Mouse (Mus musculus): ENCODE data around the gene Epha8.

DNA sequence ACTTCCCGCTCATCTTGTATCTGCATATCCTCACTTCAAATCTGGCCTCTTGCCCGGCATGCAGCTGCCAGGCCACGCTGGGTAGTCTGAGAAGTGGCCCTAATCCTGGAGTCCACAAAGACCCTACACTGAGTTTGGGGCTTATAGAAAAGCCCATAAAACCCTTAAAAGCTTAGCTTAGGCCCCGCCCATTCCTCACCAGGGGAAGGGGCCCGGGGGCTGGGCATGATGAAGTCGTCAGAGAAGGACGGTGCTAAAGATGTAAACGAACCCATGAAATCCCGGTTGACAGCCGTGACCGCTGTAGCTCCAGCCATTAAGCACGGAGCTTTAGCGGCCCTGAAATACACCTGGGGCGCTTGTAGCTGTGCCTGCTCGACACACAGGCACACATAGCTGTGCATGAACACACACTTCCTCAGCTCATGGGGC, 8.4 kb upstream of the Epha8 start:
- no peak for TF ChIP-seq POLR2A (IDR thresholded peaks at IDR 0.05; ENCODE audit: insufficient read depth, low read depth, low read length)
- no peak for TF ChIP-seq CTCF (IDR thresholded peaks at IDR 0.05)

Measured in heart, adult 2 months (tissue).